Mouse (Mus musculus) ZHBTc4 (cell line): ENCODE results near the gene Mafg.

ENCODE experiments used
- DNase-seq: peaks from one replicate; pipeline ENCODE4 v3.0.0-alpha.2; 2011; ENCODE audit warnings: low read depth, low spot score

Mafg gene

GRCm38 (mm10) chr11:120647047-120647830, 13.8 kb upstream of the Mafg start:
- DNase-seq, result peak; percentile 19

- DNase-seq, result peak; percentile 96
Measured at GRCm38 (mm10) chr11:120643601-120643987, 10.2 kb upstream of the Mafg start, which contains the start of gene Pycr1. Pycr1 (minus strand) TSS chr11:120643769.

GRCm38 (mm10) chr11:120642939-120643600, 9.7 kb upstream of the Mafg start:
- DNase-seq, result no peak

- DNase-seq, result no peak
Measured at GRCm38 (mm10) chr11:120641869-120642268, 8.5 kb upstream of the Mafg start.

GRCm38 (mm10) chr11:120641255-120641654, 7.9 kb upstream of the Mafg start:
- DNase-seq, result no peak

- peak; percentile 51 for DNase-seq
Measured at GRCm38 (mm10) chr11:120634810-120635209, 1.4 kb upstream of the Mafg start.

- peak; percentile 87 for DNase-seq
Measured at GRCm38 (mm10) chr11:120632559-120633519, 561 bp downstream of the Mafg start.

GRCm38 (mm10) chr11:120631726-120632448, 1.5 kb downstream of the Mafg start:
- DNase-seq, result no peak

GRCm38 (mm10) chr11:120630881-120631725, 2.3 kb downstream of the Mafg start:
- DNase-seq, result no peak

- no peak for DNase-seq
Measured at GRCm38 (mm10) chr11:120630401-120630871, 3.0 kb downstream of the Mafg start.

GRCm38 (mm10) chr11:120629911-120630310, 3.5 kb downstream of the Mafg start:
- DNase-seq, result peak; percentile 59

- DNase-seq, result peak; percentile 67
Measured at GRCm38 (mm10) chr11:120629341-120629730, 4.1 kb downstream of the Mafg start.

- no peak for DNase-seq
Measured at GRCm38 (mm10) chr11:120628601-120629340, 4.6 kb downstream of the Mafg start.

- DNase-seq, result peak; percentile 37
Measured at GRCm38 (mm10) chr11:120627468-120628300, 5.7 kb downstream of the Mafg start.

GRCm38 (mm10) chr11:120626785-120627467, 6.5 kb downstream of the Mafg start:
- DNase-seq, result no peak

- DNase-seq, result no peak
Measured at GRCm38 (mm10) chr11:120625152-120625775, 8.1 kb downstream of the Mafg start, which contains the start of gene Sirt7. Sirt7 (minus strand) TSS chr11:120625240.

- peak; percentile 94 for DNase-seq
Measured at GRCm38 (mm10) chr11:120624680-120625111, 8.7 kb downstream of the Mafg start.
